Mouse (Mus musculus) embryonic facial prominence, embryonic 13.5 days (tissue): ENCODE data around the gene Bahcc1. TPM values are rescaled to one million over a fixed set of nuclear protein-coding genes. Genes with fewer than 3 reads are reported as not detected.

Experiments used
- ATAC-seq: fragments of 200-750 bp; cut with Nextera tagmentation; 2 replicates; pipeline ENCODE4 v1.8.0; 2017; ENCODE audit warnings: low read depth; ENCODE audit not compliant: insufficient number of reproducible peaks, insufficient read depth, low FRiP score, low TSS enrichment
- H3K27ac ChIP-seq: fragments of 300-500 bp; sonication (generic); 2 replicates; pipeline ENCODE4 v1.5.1; 2015; ENCODE audit warnings: moderate library complexity, mild to moderate bottlenecking, inconsistent platforms
- H3K27me3 ChIP-seq: fragments of 300-500 bp; sonication (generic); 2 replicates; pipeline ENCODE4 v1.6.1; 2015; ENCODE audit warnings: mild to moderate bottlenecking, inconsistent platforms
- H3K36me3 ChIP-seq: fragments of 300-500 bp; sonication (generic); 2 replicates; pipeline ENCODE4 v1.6.1; 2015; ENCODE audit warnings: mild to moderate bottlenecking, inconsistent platforms
- H3K4me1 ChIP-seq: fragments of 300-500 bp; sonication (generic); 2 replicates; pipeline ENCODE4 v1.6.1; 2015; ENCODE audit warnings: inconsistent platforms
- H3K4me2 ChIP-seq: fragments of 300-500 bp; sonication (generic); 2 replicates; pipeline ENCODE4 v1.6.1; 2015; ENCODE audit warnings: moderate library complexity, mild to moderate bottlenecking, inconsistent platforms
- H3K4me3 ChIP-seq: fragments of 300-500 bp; sonication (generic); 2 replicates; pipeline ENCODE4 v1.5.1; 2015; ENCODE audit warnings: mild to moderate bottlenecking, inconsistent platforms
- H3K9ac ChIP-seq: fragments of 300-500 bp; sonication (generic); 2 replicates; pipeline ENCODE4 v1.6.1; 2015; ENCODE audit warnings: mild to moderate bottlenecking, inconsistent platforms
- H3K9me3 ChIP-seq: fragments of 300-500 bp; sonication (generic); 2 replicates; pipeline ENCODE4 v1.6.1; 2016; ENCODE audit warnings: inconsistent platforms
- WGBS: fragments of 180-500 bp; shearing (Covaris S2); methylation state at CpG from one replicate; pipeline ENCODE4 v1.1.7; 2015; ENCODE audit warnings: mixed read lengths; 5-methylcytosine and 5-hydroxymethylcytosine counted together
- polyA plus RNA-seq: library from polyadenylated mRNA; unstranded; fragments of >200 nt; fragmentation: Nextera tagmentation; extraction: Ambion mirVana; gene quantifications from 2 replicates; pipeline ENCODE4 v1.2.1, GENCODE M21; 2015

The Bahcc1 gene
- polyA plus RNA-seq, 1 experiment from 2014 or later: 13.9 TPM

- peak overlapping the region; percentile 86 for H3K4me3 ChIP-seq
- ATAC-seq: no peak
- under 1% methylated on average over 39 of the region's 41 CpGs for WGBS
- no peaks in the 10 kb centered on the region for H3K9me3 ChIP-seq
- H3K27ac ChIP-seq: peak overlapping the region; percentile 97
- peaks cover 53% of the 10 kb centered on the region for H3K4me1 ChIP-seq
- H3K9ac ChIP-seq: peak overlapping the region; percentile 98
- peak overlapping the region; percentile 96 for H3K4me2 ChIP-seq
- peaks cover 5% of the 10 kb centered on the region; the same call in 1 of the 2 replicates for H3K36me3 ChIP-seq
- H3K27me3 ChIP-seq: no peaks in the 10 kb centered on the region
Measured at GRCm38 (mm10) chr11:120188481-120189441, 44.0 kb upstream of the Bahcc1 start.

GRCm38 (mm10) chr11:120189459-120190312 is 43.1 kb upstream of the Bahcc1 start:
- H3K9me3 ChIP-seq: no peaks in the 10 kb centered on the region
- peak overlapping the region; percentile 98 for H3K9ac ChIP-seq
- ATAC-seq: peak; percentile 93
- WGBS: under 1% methylated on average over 67 of the region's 68 CpGs
- peak overlapping the region; percentile 96 for H3K4me2 ChIP-seq
- H3K4me3 ChIP-seq: peak overlapping the region; percentile 86
- H3K27ac ChIP-seq: peak overlapping the region; percentile 97
- H3K27me3 ChIP-seq: no peaks in the 10 kb centered on the region
- H3K4me1 ChIP-seq: peaks cover 48% of the 10 kb centered on the region
- H3K36me3 ChIP-seq: peaks cover 5% of the 10 kb centered on the region; the same call in 1 of the 2 replicates

GRCm38 (mm10) chr11:120190526-120191412 is 42.0 kb upstream of the Bahcc1 start:
- H3K9ac ChIP-seq: peak overlapping the region; percentile 98
- WGBS: 29% methylated on average over 14 of the region's 14 CpGs

GRCm38 (mm10) chr11:120198831-120199230 is 33.9 kb upstream of the Bahcc1 start:
- no peaks in the 10 kb centered on the region for H3K9me3 ChIP-seq
- no peak overlapping the region for H3K9ac ChIP-seq
- H3K4me3 ChIP-seq: no peak overlapping the region
- H3K27me3 ChIP-seq: no peaks in the 10 kb centered on the region
- 29% methylated on average over 13 of the region's 13 CpGs for WGBS
- peaks cover 14% of the 10 kb centered on the region; the same call in 1 of the 2 replicates for H3K4me1 ChIP-seq
- H3K4me2 ChIP-seq: no peak overlapping the region
- ATAC-seq: no peak
- no peak overlapping the region for H3K27ac ChIP-seq
- no peaks in the 10 kb centered on the region for H3K36me3 ChIP-seq

More at GRCm38 (mm10) chr11:120190526-120191412, 42.0 kb upstream of the Bahcc1 start:
- H3K9me3 ChIP-seq: no peaks in the 10 kb centered on the region
- peaks cover 37% of the 10 kb centered on the region for H3K4me1 ChIP-seq
- H3K4me3 ChIP-seq: peak overlapping the region; percentile 86
- no peaks in the 10 kb centered on the region for H3K27me3 ChIP-seq
- peak overlapping the region; percentile 78 for H3K27ac ChIP-seq
- no peak for ATAC-seq
- H3K4me2 ChIP-seq: peak overlapping the region; percentile 96
- H3K36me3 ChIP-seq: peaks cover 5% of the 10 kb centered on the region; the same call in 1 of the 2 replicates

GRCm38 (mm10) chr11:120199766-120200165 is 33.0 kb upstream of the Bahcc1 start:
- no peak overlapping the region for H3K4me2 ChIP-seq
- no peaks in the 10 kb centered on the region for H3K36me3 ChIP-seq
- no peak overlapping the region for H3K4me3 ChIP-seq
- H3K27ac ChIP-seq: no peak overlapping the region; the same call in 1 of the 2 replicates
- WGBS: 57% methylated on average over 7 of the region's 7 CpGs
- H3K9me3 ChIP-seq: no peaks in the 10 kb centered on the region
- H3K9ac ChIP-seq: no peak overlapping the region
- H3K27me3 ChIP-seq: no peaks in the 10 kb centered on the region
- H3K4me1 ChIP-seq: peaks cover 11% of the 10 kb centered on the region; the same call in 1 of the 2 replicates
- no peak for ATAC-seq

GRCm38 (mm10) chr11:120200621-120201020 is 32.1 kb upstream of the Bahcc1 start:
- Histone ChIP-seq H3K9ac (no peak overlapping the region), H3K9me3 (no peaks in the 10 kb centered on the region), H3K36me3 (no peaks in the 10 kb centered on the region), H3K27me3 (no peaks in the 10 kb centered on the region), H3K4me3 (no peak overlapping the region), H3K4me1 (peaks cover 11% of the 10 kb centered on the region; the same call in 1 of the 2 replicates), H3K4me2 (no peak overlapping the region), H3K27ac (no peak overlapping the region)
- ATAC-seq: no peak
- 84% methylated on average over 6 of the region's 6 CpGs for whole genome bisulfite sequencing

- Histone ChIP-seq H3K4me2 (no peak overlapping the region), H3K27me3 (no peaks in the 10 kb centered on the region), H3K9me3 (no peaks in the 10 kb centered on the region), H3K36me3 (no peaks in the 10 kb centered on the region), H3K9ac (no peak overlapping the region), H3K4me1 (peaks cover 8% of the 10 kb centered on the region; the same call in 1 of the 2 replicates), H3K4me3 (no peak overlapping the region), H3K27ac (no peak overlapping the region)
- WGBS: 88% methylated on average over 5 of the region's 5 CpGs
- ATAC-seq: no peak
Measured at GRCm38 (mm10) chr11:120204200-120204599, 28.5 kb upstream of the Bahcc1 start.

GRCm38 (mm10) chr11:120206069-120206668 is 26.6 kb upstream of the Bahcc1 start:
- Histone ChIP-seq H3K27me3 (no peaks in the 10 kb centered on the region), H3K9ac (no peak overlapping the region), H3K9me3 (no peaks in the 10 kb centered on the region), H3K36me3 (no peaks in the 10 kb centered on the region), H3K27ac (no peak overlapping the region), H3K4me1 (peaks cover 7% of the 10 kb centered on the region; the same call in 1 of the 2 replicates), H3K4me2 (no peak overlapping the region), H3K4me3 (no peak overlapping the region)
- no peak for ATAC-seq
- WGBS: 76% methylated on average over 9 of the region's 9 CpGs

- Histone ChIP-seq H3K4me3 (no peak overlapping the region), H3K9me3 (no peaks in the 10 kb centered on the region), H3K27me3 (no peaks in the 10 kb centered on the region), H3K9ac (no peak overlapping the region), H3K4me1 (peaks cover 7% of the 10 kb centered on the region; the same call in 1 of the 2 replicates), H3K36me3 (no peaks in the 10 kb centered on the region), H3K4me2 (no peak overlapping the region), H3K27ac (peak overlapping the region; percentile 29; the same call in 1 of the 2 replicates)
- 24% methylated on average over 5 of the region's 5 CpGs for WGBS
- no peak for ATAC-seq
Measured at GRCm38 (mm10) chr11:120206669-120207090, 26.1 kb upstream of the Bahcc1 start.

GRCm38 (mm10) chr11:120208848-120209247 is 23.9 kb upstream of the Bahcc1 start:
- Histone ChIP-seq H3K36me3 (no peaks in the 10 kb centered on the region), H3K4me3 (no peak overlapping the region), H3K27ac (no peak overlapping the region; the same call in 1 of the 2 replicates), H3K27me3 (no peaks in the 10 kb centered on the region), H3K9ac (no peak overlapping the region), H3K4me2 (no peak overlapping the region), H3K9me3 (0 out of 2 replicates have a peak, but pooled peaks cover 1% of the 10 kb centered on the region), H3K4me1 (peaks cover 7% of the 10 kb centered on the region; the same call in 1 of the 2 replicates)
- WGBS: 72% methylated on average over 2 of the region's 2 CpGs
- ATAC-seq: no peak
